Mouse (Mus musculus): ENCODE data around the gene Aoah. TPM values are rescaled to one million over a fixed set of nuclear protein-coding genes. Genes with fewer than 3 reads are reported as not detected.

Gene Aoah
- 138 and 142 TPM in 2 replicates for polyA plus RNA-seq (2012; ENCODE audit: insufficient read depth, insufficient read length, missing spikeins)

- TF ChIP-seq CTCF (IDR thresholded peaks at IDR 0.05; ENCODE audit: low read depth, low read length) (no peak), POLR2A (IDR thresholded peaks at IDR 0.05; ENCODE audit: borderline replicate concordance, low read depth, low read length) (no peak)
- H3K4me3 ChIP-seq (ENCODE audit: insufficient read depth, low read length), result peak within 1 kb of the TSS; percentile 88
- H3K4me1 ChIP-seq (ENCODE audit: control insufficient read depth, insufficient read depth, low read length), result peaks cover 53% of the 10 kb centered on the region
- peak within 1 kb of the TSS; percentile 96 for H3K27ac ChIP-seq (ENCODE audit: insufficient read depth, low read depth, low read length)
Measured at GRCm38 (mm10) chr13:20793901-20794300, at the start of gene Aoah. TSS of gene Aoah (plus strand) at chr13:20794113.

- no peak overlapping the region for H3K4me3 ChIP-seq (ENCODE audit: insufficient read depth, low read length)
- TF ChIP-seq POLR2A (IDR thresholded peaks at IDR 0.05; ENCODE audit: borderline replicate concordance, low read depth, low read length) (no peak), CTCF (IDR thresholded peaks at IDR 0.05; ENCODE audit: low read depth, low read length) (no peak)
Measured at GRCm38 (mm10) chr13:20754843-20755242, 39.1 kb upstream of the Aoah start.

GRCm38 (mm10) chr13:20783648-20784047 lies 10.3 kb upstream of the Aoah start:
- TF ChIP-seq CTCF (IDR thresholded peaks at IDR 0.05; ENCODE audit: low read depth, low read length) (no peak), POLR2A (IDR thresholded peaks at IDR 0.05; ENCODE audit: borderline replicate concordance, low read depth, low read length) (no peak)
- Histone ChIP-seq H3K27ac (ENCODE audit: insufficient read depth, low read depth, low read length) (peak overlapping the region; percentile 60), H3K4me1 (ENCODE audit: control insufficient read depth, insufficient read depth, low read length) (peaks cover 48% of the 10 kb centered on the region), H3K4me3 (ENCODE audit: insufficient read depth, low read length) (no peak overlapping the region)

More at GRCm38 (mm10) chr13:20754843-20755242, 39.1 kb upstream of the Aoah start:
- Histone ChIP-seq H3K27ac (ENCODE audit: insufficient read depth, low read depth, low read length) (no peak overlapping the region), H3K4me1 (ENCODE audit: control insufficient read depth, insufficient read depth, low read length) (no peaks in the 10 kb centered on the region)

- Histone ChIP-seq H3K27ac (ENCODE audit: insufficient read depth, low read depth, low read length) (peak overlapping the region; percentile 60), H3K4me3 (ENCODE audit: insufficient read depth, low read length) (no peak overlapping the region), H3K4me1 (ENCODE audit: control insufficient read depth, insufficient read depth, low read length) (peaks cover 52% of the 10 kb centered on the region)
- TF ChIP-seq POLR2A (IDR thresholded peaks at IDR 0.05; ENCODE audit: borderline replicate concordance, low read depth, low read length), result no peak
- TF ChIP-seq CTCF (IDR thresholded peaks at IDR 0.05; ENCODE audit: low read depth, low read length), result no peak
Measured at GRCm38 (mm10) chr13:20784060-20784459, 9.9 kb upstream of the Aoah start.

GRCm38 (mm10) chr13:20785960-20786359 lies 8.0 kb upstream of the Aoah start:
- TF ChIP-seq CTCF (IDR thresholded peaks at IDR 0.05; ENCODE audit: low read depth, low read length) (no peak), POLR2A (IDR thresholded peaks at IDR 0.05; ENCODE audit: borderline replicate concordance, low read depth, low read length) (no peak)
- H3K4me1 ChIP-seq (ENCODE audit: control insufficient read depth, insufficient read depth, low read length), result peaks cover 64% of the 10 kb centered on the region

GRCm38 (mm10) chr13:20786825-20787245 lies 7.1 kb upstream of the Aoah start:
- TF ChIP-seq POLR2A (IDR thresholded peaks at IDR 0.05; ENCODE audit: borderline replicate concordance, low read depth, low read length) (no peak), CTCF (IDR thresholded peaks at IDR 0.05; ENCODE audit: low read depth, low read length) (no peak)
- peaks cover 72% of the 10 kb centered on the region for H3K4me1 ChIP-seq (ENCODE audit: control insufficient read depth, insufficient read depth, low read length)
- H3K27ac ChIP-seq (ENCODE audit: insufficient read depth, low read depth, low read length), result peak overlapping the region; percentile 98
- no peak overlapping the region for H3K4me3 ChIP-seq (ENCODE audit: insufficient read depth, low read length)

More at GRCm38 (mm10) chr13:20785960-20786359, 8.0 kb upstream of the Aoah start:
- no peak overlapping the region for H3K4me3 ChIP-seq (ENCODE audit: insufficient read depth, low read length)
- H3K27ac ChIP-seq (ENCODE audit: insufficient read depth, low read depth, low read length), result peak overlapping the region; percentile 98

- Histone ChIP-seq H3K27ac (ENCODE audit: insufficient read depth, low read depth, low read length) (peak overlapping the region; percentile 98), H3K4me3 (ENCODE audit: insufficient read depth, low read length) (no peak overlapping the region), H3K4me1 (ENCODE audit: control insufficient read depth, insufficient read depth, low read length) (peaks cover 83% of the 10 kb centered on the region)
- TF ChIP-seq POLR2A (IDR thresholded peaks at IDR 0.05; ENCODE audit: borderline replicate concordance, low read depth, low read length) (no peak), CTCF (IDR thresholded peaks at IDR 0.05; ENCODE audit: low read depth, low read length) (no peak)
Measured at GRCm38 (mm10) chr13:20787952-20788351, 6.0 kb upstream of the Aoah start.

GRCm38 (mm10) chr13:20796651-20797050 lies 2.7 kb downstream of the Aoah start:
- peak overlapping the region; percentile 88 for H3K4me3 ChIP-seq (ENCODE audit: insufficient read depth, low read length)
- H3K4me1 ChIP-seq (ENCODE audit: control insufficient read depth, insufficient read depth, low read length), result peaks cover 48% of the 10 kb centered on the region
- H3K27ac ChIP-seq (ENCODE audit: insufficient read depth, low read depth, low read length), result peak overlapping the region; percentile 97
- no peak for TF ChIP-seq CTCF (IDR thresholded peaks at IDR 0.05; ENCODE audit: low read depth, low read length)
- TF ChIP-seq POLR2A (IDR thresholded peaks at IDR 0.05; ENCODE audit: borderline replicate concordance, low read depth, low read length), result no peak

GRCm38 (mm10) chr13:20798536-20798935 lies 4.6 kb downstream of the Aoah start:
- Histone ChIP-seq H3K27ac (ENCODE audit: insufficient read depth, low read depth, low read length) (peak overlapping the region; percentile 97), H3K4me1 (ENCODE audit: control insufficient read depth, insufficient read depth, low read length) (peaks cover 32% of the 10 kb centered on the region), H3K4me3 (ENCODE audit: insufficient read depth, low read length) (peak overlapping the region; percentile 55)
- TF ChIP-seq CTCF (IDR thresholded peaks at IDR 0.05; ENCODE audit: low read depth, low read length) (no peak), POLR2A (IDR thresholded peaks at IDR 0.05; ENCODE audit: borderline replicate concordance, low read depth, low read length) (no peak)

GRCm38 (mm10) chr13:20799772-20800171 lies 5.9 kb downstream of the Aoah start:
- no peak for TF ChIP-seq CTCF (IDR thresholded peaks at IDR 0.05; ENCODE audit: low read depth, low read length)
- TF ChIP-seq POLR2A (IDR thresholded peaks at IDR 0.05; ENCODE audit: borderline replicate concordance, low read depth, low read length), result no peak
- Histone ChIP-seq H3K4me1 (ENCODE audit: control insufficient read depth, insufficient read depth, low read length) (peaks cover 30% of the 10 kb centered on the region), H3K27ac (ENCODE audit: insufficient read depth, low read depth, low read length) (no peak overlapping the region), H3K4me3 (ENCODE audit: insufficient read depth, low read length) (no peak overlapping the region)
